Mouse (Mus musculus) T-cell, adult 2 months (primary cell): ENCODE measurements around the gene Rab25.

Experiments used
- DNase-seq: peaks from one replicate; pipeline ENCODE4 v3.0.0; 2022; ENCODE audit warnings: low spot score

The Rab25 gene

DNA sequence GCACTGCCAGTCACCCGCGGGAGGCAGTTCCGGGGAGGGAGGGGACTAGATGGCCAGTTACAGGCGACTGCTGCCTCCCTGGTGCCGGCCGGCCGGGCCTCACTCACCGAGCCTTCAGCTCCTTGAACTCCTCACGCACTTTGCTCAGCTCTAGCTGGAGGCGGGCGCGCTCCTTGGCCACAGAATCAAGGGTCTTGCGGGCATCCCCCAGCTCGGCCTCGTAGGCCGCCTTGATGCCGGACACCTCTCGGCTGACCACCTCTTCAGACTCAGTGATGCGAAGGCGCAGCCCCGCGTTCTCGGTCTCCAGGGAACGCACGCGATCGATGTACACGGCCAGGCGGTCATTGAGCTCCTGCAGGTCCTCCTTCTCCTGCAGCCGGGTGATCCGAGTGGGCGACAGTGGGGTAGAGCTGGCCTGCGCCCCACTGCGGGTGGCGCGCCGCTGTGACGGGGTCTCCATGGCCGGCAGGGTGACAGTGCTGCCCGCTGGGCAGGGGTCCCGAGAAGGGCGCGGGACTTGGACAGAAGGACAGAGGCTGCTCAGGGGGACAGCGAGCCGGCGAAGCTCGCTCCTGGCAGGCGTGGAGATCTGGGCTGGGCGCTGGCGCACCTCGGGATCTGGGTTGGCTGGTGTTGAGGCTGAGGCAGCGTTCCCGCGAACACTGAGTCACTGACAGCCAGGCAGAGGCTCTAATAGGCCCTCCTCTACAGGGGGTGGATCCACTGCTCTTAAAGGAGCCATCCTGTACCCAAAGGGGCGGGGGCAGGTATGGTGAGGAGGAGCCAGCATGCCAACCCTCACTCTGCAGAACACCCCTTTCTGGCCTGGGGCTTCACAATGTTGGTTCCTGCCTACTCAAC is 45.2 kb downstream of the Rab25 start:
- DNase-seq, result peak; percentile 70

DNA sequence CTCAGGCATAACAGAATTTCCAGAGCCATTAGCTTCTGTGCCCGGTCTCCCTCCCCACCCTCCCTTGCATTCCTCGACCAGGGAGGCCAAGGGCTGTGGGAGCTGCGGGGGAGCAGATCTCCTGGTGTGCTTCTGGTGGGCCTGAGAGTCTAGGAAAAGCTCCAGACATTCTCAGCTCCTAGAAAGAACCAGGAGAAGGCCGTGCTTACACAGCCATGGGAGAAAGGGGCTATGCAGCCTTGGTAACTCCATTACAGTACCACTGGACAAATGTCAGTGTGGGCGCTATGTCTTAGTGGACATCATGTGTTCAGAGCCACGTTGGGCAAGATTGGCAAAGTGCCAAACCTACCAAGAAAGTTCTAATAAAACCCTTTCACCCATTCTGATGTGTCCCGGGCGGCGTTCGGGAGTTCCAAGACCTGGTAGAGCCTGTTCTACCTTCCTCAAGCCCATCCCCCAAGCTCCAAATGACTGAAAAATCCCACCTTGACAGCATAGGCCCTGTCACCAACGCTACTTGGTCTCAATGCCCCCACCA is 46.0 kb downstream of the Rab25 start:
- no peak for DNase-seq

DNA sequence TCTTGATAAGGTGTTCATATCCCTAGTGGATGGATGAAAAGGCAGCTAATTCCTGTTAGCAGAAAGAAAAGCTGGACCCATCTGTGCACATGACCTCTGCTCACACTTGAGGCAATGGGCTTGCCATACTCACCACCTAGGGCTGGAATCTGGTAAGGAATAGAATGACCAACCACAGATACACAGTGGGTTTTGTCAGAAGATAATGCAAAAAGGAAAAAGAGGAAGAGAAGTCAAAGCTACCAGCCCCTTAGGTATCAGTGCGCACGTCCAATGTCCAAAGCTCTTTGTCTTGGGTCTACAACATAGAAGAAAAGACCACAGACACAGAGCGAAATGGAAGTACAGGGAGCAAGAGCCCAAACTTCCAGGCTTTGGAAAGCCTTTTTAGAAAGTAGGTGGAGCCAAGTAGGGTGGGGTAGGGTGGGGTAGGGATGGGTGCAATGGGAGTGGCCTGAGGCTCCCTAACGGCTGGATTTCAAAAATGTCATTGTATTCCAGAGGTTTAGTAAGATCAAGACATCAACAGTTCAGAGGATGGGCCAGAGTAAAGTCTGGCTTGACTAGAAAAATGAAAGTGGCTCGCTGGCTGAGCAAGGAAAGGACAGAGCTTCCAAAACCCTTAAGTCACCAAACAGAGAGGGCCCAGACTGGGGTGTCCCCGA is 46.6 kb downstream of the Rab25 start:
- no peak for DNase-seq

DNA sequence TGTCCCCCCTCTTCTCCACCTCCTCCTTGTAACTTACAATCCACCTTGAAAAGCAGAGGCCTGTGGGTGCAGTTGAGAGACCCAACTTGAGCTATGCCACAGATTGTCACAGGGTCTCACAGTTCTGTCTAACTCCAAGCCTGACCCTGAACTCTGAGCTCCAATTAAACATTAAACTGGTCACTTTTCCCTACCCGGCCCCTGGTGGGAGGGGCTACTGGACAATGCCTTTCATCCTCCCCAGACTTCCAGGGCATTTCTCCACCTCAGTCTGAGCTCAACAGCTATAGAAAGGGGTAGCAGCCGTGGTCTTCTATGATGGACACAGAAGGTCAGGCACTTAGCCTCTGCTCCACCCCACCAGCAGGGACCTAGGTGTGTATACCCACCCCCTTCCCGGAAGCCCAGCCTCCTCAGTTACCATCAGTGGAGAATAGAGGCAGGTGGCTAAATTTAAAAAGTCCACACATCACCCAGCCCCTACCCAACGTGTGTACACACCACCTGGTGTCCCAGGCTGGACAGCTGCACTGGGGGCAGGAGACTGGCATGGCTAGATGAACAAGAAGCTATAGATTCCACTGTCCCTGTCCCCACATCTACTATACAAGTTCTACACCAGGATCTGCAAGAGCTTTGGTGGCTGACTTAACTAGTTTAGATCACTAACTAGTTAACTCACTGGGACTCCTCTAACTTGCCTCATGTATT is 47.3 kb downstream of the Rab25 start:
- no peak for DNase-seq

DNA sequence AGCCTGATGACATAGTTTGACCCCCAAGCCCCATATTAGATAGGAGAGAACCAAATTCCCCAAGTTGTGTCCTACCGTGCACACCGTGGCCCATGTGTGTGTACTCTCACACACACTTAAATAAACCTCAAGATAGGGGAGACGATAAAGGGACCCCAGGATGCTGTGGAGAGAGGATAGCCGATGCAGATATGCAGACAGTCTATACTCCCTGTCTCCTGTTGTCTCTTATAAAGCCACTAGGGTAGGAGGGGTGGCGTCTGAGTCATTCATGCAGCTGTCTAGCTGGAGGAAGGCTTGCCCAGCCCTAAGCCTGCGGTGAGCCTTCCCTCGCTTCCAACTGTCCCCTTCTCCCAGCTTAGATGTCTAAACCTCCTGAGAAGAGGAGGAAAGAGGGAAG is 48.0 kb downstream of the Rab25 start:
- DNase-seq, result no peak

DNA sequence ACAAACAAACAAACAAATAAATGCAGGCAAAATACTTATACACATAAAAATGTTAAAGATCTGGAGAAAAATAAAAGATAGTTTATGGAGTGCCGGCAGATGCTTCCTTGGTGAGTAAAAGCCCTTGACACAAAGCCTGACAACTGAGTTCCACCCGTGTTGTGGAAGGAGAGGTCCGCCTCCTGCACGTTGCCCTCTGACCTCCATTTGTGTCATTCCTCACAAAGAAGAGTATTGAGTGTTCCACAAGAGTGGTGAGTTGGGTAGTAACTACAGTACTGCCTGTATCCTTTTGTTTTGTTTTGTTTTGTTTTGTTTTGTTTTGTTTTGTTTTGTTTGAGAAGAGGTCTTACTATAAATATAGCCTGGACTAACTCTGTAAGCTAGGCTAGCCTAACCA is 48.5 kb downstream of the Rab25 start:
- no peak for DNase-seq

DNA sequence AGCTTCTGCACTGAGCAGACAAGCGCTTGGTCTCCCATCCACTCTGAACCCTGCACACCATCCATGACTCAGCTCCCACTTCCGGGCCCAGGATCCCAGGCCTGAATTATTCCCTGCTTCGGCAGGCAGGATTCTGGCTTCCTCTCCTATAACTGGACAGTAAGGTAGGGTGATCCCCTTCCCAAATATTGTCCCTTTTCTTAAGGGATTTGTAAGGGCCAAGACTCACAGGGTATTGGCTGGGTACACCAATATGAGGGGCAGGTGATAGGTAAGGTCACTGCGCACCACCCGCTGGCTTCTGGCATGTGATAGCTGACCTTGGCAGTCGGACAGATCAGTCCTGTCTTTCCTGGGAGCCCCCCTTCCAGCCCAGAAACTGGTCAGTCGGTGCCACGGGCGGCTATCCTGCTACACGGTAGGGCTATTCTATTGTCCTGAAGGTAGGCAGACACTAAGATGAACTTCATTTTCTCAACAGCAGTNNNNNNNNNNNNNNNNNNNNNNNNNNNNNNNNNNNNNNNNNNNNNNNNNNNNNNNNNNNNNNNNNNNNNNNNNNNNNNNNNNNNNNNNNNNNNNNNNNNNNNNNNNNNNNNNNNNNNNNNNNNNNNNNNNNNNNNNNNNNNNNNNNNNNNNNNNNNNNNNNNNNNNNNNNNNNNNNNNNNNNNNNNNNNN is 52.2 kb downstream of the Rab25 start:
- DNase-seq, result no peak

DNA sequence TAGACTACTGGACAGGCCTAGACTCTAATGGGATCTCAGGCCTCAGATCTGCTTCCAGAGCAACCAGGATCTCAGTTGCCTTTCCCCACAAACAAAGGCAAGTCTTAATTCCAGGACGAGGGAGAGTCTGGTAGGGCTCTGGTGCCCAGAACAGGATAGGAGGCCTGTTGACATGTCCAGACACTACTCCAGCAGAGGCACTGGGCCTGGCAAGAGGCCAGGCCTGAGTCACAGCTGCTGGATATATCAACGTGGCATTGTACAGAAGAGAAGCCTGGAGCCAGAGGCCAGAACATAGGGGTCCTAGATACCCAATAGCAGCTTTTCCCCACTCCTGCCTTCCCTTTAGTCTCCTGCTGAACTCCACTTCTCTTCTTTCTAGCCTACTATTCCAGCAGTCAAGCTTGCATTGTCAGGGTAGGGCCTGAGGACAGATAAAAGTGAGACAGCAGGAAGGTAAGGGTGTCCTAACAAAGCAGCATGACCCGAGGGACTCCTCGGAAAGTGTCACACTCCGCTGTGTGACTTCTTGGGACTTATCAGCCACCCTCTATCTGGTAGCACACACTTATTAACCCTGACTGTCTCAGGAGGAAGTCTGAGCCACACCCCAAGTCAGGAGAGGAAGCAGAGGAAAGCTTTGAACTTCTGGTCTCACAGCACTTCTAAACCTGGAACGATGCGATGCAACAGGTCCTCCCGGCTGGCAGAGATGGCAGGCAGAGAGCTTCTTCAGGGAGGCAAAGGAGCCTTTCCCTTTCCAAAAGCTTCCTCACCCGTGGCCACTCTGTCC is 53.1 kb downstream of the Rab25 start:
- DNase-seq, result no peak

DNA sequence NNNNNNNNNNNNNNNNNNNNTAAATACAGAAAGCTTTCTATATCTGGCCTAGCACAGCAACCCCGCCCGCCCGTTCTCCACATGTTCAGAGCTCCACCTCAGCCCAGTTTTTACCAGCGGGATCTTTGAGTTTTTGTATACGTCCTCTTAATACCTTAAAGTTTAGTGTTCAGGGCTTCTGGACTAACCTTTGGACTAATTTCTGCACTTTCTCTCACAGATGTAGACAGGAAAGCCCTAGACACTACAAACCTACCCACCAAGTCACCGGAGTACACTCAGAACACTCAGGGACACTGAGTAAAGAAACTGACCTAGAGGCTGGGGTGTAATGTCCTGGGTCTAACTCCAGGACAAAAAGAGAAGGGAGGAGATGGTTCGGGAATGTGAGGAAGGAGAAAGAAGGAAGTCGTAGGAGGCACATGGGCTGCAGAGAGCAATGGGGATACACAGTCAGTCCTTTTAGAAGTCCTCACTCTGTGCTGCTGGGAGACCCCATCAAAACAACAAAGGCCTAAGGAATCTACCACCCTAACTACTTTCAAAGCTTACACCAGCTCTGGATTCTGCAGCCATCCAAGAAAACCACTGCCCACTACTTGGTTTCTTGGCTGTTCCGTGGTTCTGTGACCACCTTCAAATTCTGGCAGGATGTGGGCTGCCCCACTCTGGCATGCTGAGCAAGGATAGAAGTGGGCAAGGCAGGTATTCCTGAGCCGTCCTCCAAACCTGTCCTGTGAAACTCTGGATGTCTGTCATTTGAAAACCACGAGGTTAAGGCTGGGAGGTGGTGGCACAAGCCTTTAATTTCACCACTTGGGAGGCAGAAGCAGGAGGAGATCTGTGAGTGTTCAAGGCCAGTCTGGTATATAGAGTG is 54.2 kb downstream of the Rab25 start:
- no peak for DNase-seq
